Mouse (Mus musculus) cerebellum, adult 9-11 months (tissue): ENCODE results near the gene Gprc5b.

Source experiments
- DNase-seq: peaks from one replicate; pipeline ENCODE4 v3.0.0; 2022

Gprc5b gene

GRCm38 (mm10) chr7:118995007-118995406 lies at the start of gene Gprc5b:
Gene Gprc5b, minus strand, starts transcription at chr7:118995211.
- peak; percentile 89 for DNase-seq

- DNase-seq: no peak
Observed at GRCm38 (mm10) chr7:119041502-119041901, 46.5 kb upstream of the Gprc5b start.

- DNase-seq: no peak
Observed at GRCm38 (mm10) chr7:119037581-119037980, 42.6 kb upstream of the Gprc5b start.

- DNase-seq: no peak
Observed at GRCm38 (mm10) chr7:119034243-119034961, 39.4 kb upstream of the Gprc5b start.

GRCm38 (mm10) chr7:119023394-119023921 lies 28.4 kb upstream of the Gprc5b start:
- peak; percentile 40 for DNase-seq

GRCm38 (mm10) chr7:119022238-119023156 lies 27.5 kb upstream of the Gprc5b start:
- DNase-seq: no peak

- DNase-seq: peak; percentile 36
Observed at GRCm38 (mm10) chr7:119019537-119019936, 24.5 kb upstream of the Gprc5b start.

GRCm38 (mm10) chr7:119015736-119016135 lies 20.7 kb upstream of the Gprc5b start:
- no peak for DNase-seq

- DNase-seq: no peak
Observed at GRCm38 (mm10) chr7:119010854-119011529, 16.0 kb upstream of the Gprc5b start.

- no peak for DNase-seq
Observed at GRCm38 (mm10) chr7:119002501-119002900, 7.5 kb upstream of the Gprc5b start.

GRCm38 (mm10) chr7:119001965-119002364 lies 7.0 kb upstream of the Gprc5b start:
- no peak for DNase-seq

GRCm38 (mm10) chr7:118999857-119000256 lies 4.8 kb upstream of the Gprc5b start:
- no peak for DNase-seq

GRCm38 (mm10) chr7:118996137-118996837 lies 1.3 kb upstream of the Gprc5b start:
- peak; percentile 90 for DNase-seq

GRCm38 (mm10) chr7:118995671-118996070 lies 660 bp upstream of the Gprc5b start:
- peak; percentile 62 for DNase-seq

GRCm38 (mm10) chr7:118994231-118994842 lies 674 bp downstream of the Gprc5b start:
- DNase-seq: peak; percentile 67

- peak; percentile 66 for DNase-seq
Observed at GRCm38 (mm10) chr7:118993597-118994230, 1.3 kb downstream of the Gprc5b start.

- DNase-seq: peak; percentile 43
Observed at GRCm38 (mm10) chr7:118992623-118993405, 2.2 kb downstream of the Gprc5b start.

- DNase-seq: peak; percentile 50
Observed at GRCm38 (mm10) chr7:118992080-118992560, 2.9 kb downstream of the Gprc5b start.

- DNase-seq: no peak
Observed at GRCm38 (mm10) chr7:118991341-118991884, 3.6 kb downstream of the Gprc5b start.

GRCm38 (mm10) chr7:118990282-118990681 lies 4.7 kb downstream of the Gprc5b start:
- no peak for DNase-seq
